Mouse (Mus musculus): ENCODE measurements around the gene CN725425. TPM values are rescaled to one million over a fixed set of nuclear protein-coding genes. Genes with fewer than 3 reads are reported as not detected.

The CN725425 gene
- polyA plus RNA-seq, 1 experiment from 2014 or later, result not detected

GRCm38 (mm10) chr15:91190519-91191207, 8.6 kb upstream of the CN725425 start:
- Histone ChIP-seq H3K4me3 (ENCODE audit: control insufficient read depth in 1 of 2, insufficient read depth in 1 of 2, low read depth in 1 of 2, low read length in 2 of 2) (peak overlapping the region in 1 of 2 experiments; percentile 44; a peak in 3 of 4 replicates), H3K4me1 (ENCODE audit: control insufficient read depth in 2 of 2, insufficient read depth in 2 of 2, low read length in 2 of 2) (no peaks in the 10 kb centered on the region), H3K27me3 (ENCODE audit: control insufficient read depth, insufficient read depth, low read length) (no peaks in the 10 kb centered on the region), H3K4me2 (ENCODE audit: low read length) (peak overlapping the region; percentile 77), H3K9ac (ENCODE audit: low read length) (no peak overlapping the region; the same call in 1 of the 2 replicates), H3K9me3 (ENCODE audit: control insufficient read depth, low read length) (no peaks in the 10 kb centered on the region), H3K36me3 (ENCODE audit: control insufficient read depth, insufficient read depth, low read length) (no peaks in the 10 kb centered on the region), H3K27ac (replicated peaks in 1 of 2; ENCODE audit: control insufficient read depth in 1 of 2, insufficient read depth in 1 of 2, low read depth in 2 of 2, low read length in 2 of 2) (no peak overlapping the region)
- no peak for ATAC-seq (ENCODE audit: insufficient number of reproducible peaks, insufficient read depth, low FRiP score, low read depth)
- WGBS, result 58% methylated on average over 17 of the region's 17 CpGs

DNA sequence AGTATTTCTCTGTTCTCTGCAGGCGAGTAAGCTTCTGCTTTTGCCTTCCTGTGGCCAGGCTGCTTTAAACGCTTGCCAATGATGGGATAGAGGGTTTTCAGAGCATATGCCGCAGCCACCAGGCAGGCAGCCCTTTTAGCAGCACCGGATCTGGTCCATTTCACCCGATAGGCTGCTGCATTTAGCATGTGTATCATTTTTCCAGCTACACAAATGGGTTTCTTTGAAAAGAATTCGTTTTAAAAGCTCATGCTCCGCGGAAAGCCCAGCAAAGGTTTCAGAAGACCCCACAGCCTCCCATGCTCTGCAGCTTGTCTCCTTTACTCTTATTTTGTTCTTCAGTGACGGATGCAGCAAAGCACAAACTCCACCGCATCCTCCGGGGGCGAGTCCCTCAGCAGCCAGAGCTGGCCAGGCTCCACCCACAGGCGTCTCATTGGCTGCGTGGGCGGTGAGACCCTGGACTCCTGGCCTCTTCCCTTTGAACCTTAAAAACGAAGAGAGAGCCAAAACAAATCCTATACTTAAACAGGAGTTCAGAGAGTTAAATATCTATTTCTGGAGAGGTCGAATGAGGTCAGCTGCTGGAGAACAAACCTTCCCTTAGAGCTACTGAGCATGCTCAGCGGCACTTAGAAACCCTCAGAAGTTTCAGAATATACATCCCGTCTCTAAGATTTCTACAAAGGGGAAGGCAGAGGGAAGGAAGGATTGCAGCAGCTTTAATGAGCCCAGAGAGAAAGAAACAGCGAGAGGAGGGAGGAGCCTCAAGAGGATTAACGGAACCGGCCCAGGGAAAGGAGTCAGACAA, 7.7 kb upstream of the CN725425 start, which contains the start of gene Abcd2:
TSS of gene Abcd2 (minus strand) at position 388 of the 811 bp plus-strand sequence.
- no peaks in the 10 kb centered on the region for H3K4me1 ChIP-seq (ENCODE audit: control insufficient read depth in 2 of 2, insufficient read depth in 2 of 2, low read length in 2 of 2)
- whole genome bisulfite sequencing, result under 1% methylated on average over 22 of the region's 22 CpGs
- H3K4me3 ChIP-seq (ENCODE audit: control insufficient read depth in 1 of 2, insufficient read depth in 1 of 2, low read depth in 1 of 2, low read length in 2 of 2), result peak within 1 kb of the TSS; percentile 44 to 57
- H3K27ac ChIP-seq (replicated peaks in 1 of 2; ENCODE audit: control insufficient read depth in 1 of 2, insufficient read depth in 1 of 2, low read depth in 2 of 2, low read length in 2 of 2), result peak within 1 kb of the TSS; percentile 42 to 75
- no peaks in the 10 kb centered on the region for H3K9me3 ChIP-seq (ENCODE audit: control insufficient read depth, low read length)
- peak within 1 kb of the TSS; percentile 77 for H3K4me2 ChIP-seq (ENCODE audit: low read length)
- peak within 1 kb of the TSS; percentile 72 for H3K9ac ChIP-seq (ENCODE audit: low read length)
- ATAC-seq (ENCODE audit: insufficient number of reproducible peaks, insufficient read depth, low FRiP score, low read depth), result peak; percentile 71; the same call in 1 of the 2 replicates
- H3K36me3 ChIP-seq (ENCODE audit: control insufficient read depth, insufficient read depth, low read length), result no peaks in the 10 kb centered on the region
- no peaks in the 10 kb centered on the region for H3K27me3 ChIP-seq (ENCODE audit: control insufficient read depth, insufficient read depth, low read length)

GRCm38 (mm10) chr15:91192223-91192598, 7.1 kb upstream of the CN725425 start:
- Histone ChIP-seq H3K9me3 (ENCODE audit: control insufficient read depth, low read length) (no peaks in the 10 kb centered on the region), H3K4me2 (ENCODE audit: low read length) (peak overlapping the region; percentile 77), H3K9ac (ENCODE audit: low read length) (peak overlapping the region; percentile 72), H3K27me3 (ENCODE audit: control insufficient read depth, insufficient read depth, low read length) (no peaks in the 10 kb centered on the region), H3K36me3 (ENCODE audit: control insufficient read depth, insufficient read depth, low read length) (no peaks in the 10 kb centered on the region), H3K4me3 (ENCODE audit: control insufficient read depth in 1 of 2, insufficient read depth in 1 of 2, low read depth in 1 of 2, low read length in 2 of 2) (peak overlapping the region; percentile 44 to 57), H3K27ac (replicated peaks in 1 of 2; ENCODE audit: control insufficient read depth in 1 of 2, insufficient read depth in 1 of 2, low read depth in 2 of 2, low read length in 2 of 2) (peak overlapping the region; percentile 42 to 75), H3K4me1 (ENCODE audit: control insufficient read depth in 2 of 2, insufficient read depth in 2 of 2, low read length in 2 of 2) (no peaks in the 10 kb centered on the region)
- 11% methylated on average over 7 of the region's 7 CpGs for WGBS
- no peak for ATAC-seq (ENCODE audit: insufficient number of reproducible peaks, insufficient read depth, low FRiP score, low read depth)

DNA sequence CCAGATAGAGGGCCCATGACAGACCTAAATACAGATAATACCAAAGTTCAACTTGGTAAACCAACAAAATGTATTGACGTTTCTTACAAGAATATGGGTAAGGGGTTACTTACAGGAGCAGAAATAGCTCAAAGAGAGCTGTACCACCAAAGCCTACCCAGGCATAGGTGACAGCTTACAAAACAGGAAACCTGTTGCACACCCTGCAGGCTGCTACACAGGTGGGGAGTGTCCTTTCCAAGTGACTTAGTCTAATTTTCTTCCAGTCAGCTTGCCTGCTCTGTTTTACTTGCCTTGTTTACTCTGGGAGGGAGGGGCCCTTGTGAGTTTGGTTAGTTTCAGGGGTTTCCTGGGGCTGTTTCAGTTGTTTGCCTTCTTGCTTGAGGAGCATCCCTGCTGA, 1.5 kb downstream of the CN725425 start:
- ATAC-seq (ENCODE audit: insufficient number of reproducible peaks, insufficient read depth, low FRiP score, low read depth), result no peak

GRCm38 (mm10) chr15:91202486-91202885, 3.2 kb downstream of the CN725425 start:
- Histone ChIP-seq H3K4me3 (ENCODE audit: control insufficient read depth in 1 of 2, insufficient read depth in 1 of 2, low read depth in 1 of 2, low read length in 2 of 2) (no peak overlapping the region), H3K36me3 (ENCODE audit: control insufficient read depth, insufficient read depth, low read length) (no peaks in the 10 kb centered on the region), H3K27ac (replicated peaks in 1 of 2; ENCODE audit: control insufficient read depth in 1 of 2, insufficient read depth in 1 of 2, low read depth in 2 of 2, low read length in 2 of 2) (no peak overlapping the region), H3K4me1 (ENCODE audit: control insufficient read depth in 2 of 2, insufficient read depth in 2 of 2, low read length in 2 of 2) (no peaks in the 10 kb centered on the region), H3K9ac (ENCODE audit: low read length) (no peak overlapping the region), H3K4me2 (ENCODE audit: low read length) (no peak overlapping the region), H3K9me3 (ENCODE audit: control insufficient read depth, low read length) (no peaks in the 10 kb centered on the region), H3K27me3 (ENCODE audit: control insufficient read depth, insufficient read depth, low read length) (no peaks in the 10 kb centered on the region)
- 87% methylated on average over 1 of the region's 1 CpGs for WGBS
- no peak for ATAC-seq (ENCODE audit: insufficient number of reproducible peaks, insufficient read depth, low FRiP score, low read depth)

More for the DNA sequence above, 1.5 kb downstream of the CN725425 start:
- Histone ChIP-seq H3K4me3 (ENCODE audit: control insufficient read depth in 1 of 2, insufficient read depth in 1 of 2, low read depth in 1 of 2, low read length in 2 of 2) (no peak overlapping the region), H3K36me3 (ENCODE audit: control insufficient read depth, insufficient read depth, low read length) (no peaks in the 10 kb centered on the region), H3K9me3 (ENCODE audit: control insufficient read depth, low read length) (no peaks in the 10 kb centered on the region), H3K27me3 (ENCODE audit: control insufficient read depth, insufficient read depth, low read length) (no peaks in the 10 kb centered on the region), H3K9ac (ENCODE audit: low read length) (no peak overlapping the region), H3K4me2 (ENCODE audit: low read length) (no peak overlapping the region), H3K4me1 (ENCODE audit: control insufficient read depth in 2 of 2, insufficient read depth in 2 of 2, low read length in 2 of 2) (no peaks in the 10 kb centered on the region), H3K27ac (replicated peaks in 1 of 2; ENCODE audit: control insufficient read depth in 1 of 2, insufficient read depth in 1 of 2, low read depth in 2 of 2, low read length in 2 of 2) (no peak overlapping the region)
- WGBS, result 63% methylated on average over 1 of the region's 1 CpGs

GRCm38 (mm10) chr15:91203521-91203920, 4.2 kb downstream of the CN725425 start:
- ATAC-seq (ENCODE audit: insufficient number of reproducible peaks, insufficient read depth, low FRiP score, low read depth), result no peak
- Histone ChIP-seq H3K36me3 (ENCODE audit: control insufficient read depth, insufficient read depth, low read length) (no peaks in the 10 kb centered on the region), H3K4me2 (ENCODE audit: low read length) (no peak overlapping the region), H3K27ac (replicated peaks in 1 of 2; ENCODE audit: control insufficient read depth in 1 of 2, insufficient read depth in 1 of 2, low read depth in 2 of 2, low read length in 2 of 2) (no peak overlapping the region), H3K9ac (ENCODE audit: low read length) (no peak overlapping the region), H3K4me3 (ENCODE audit: control insufficient read depth in 1 of 2, insufficient read depth in 1 of 2, low read depth in 1 of 2, low read length in 2 of 2) (no peak overlapping the region), H3K4me1 (ENCODE audit: control insufficient read depth in 2 of 2, insufficient read depth in 2 of 2, low read length in 2 of 2) (no peaks in the 10 kb centered on the region), H3K27me3 (ENCODE audit: control insufficient read depth, insufficient read depth, low read length) (no peaks in the 10 kb centered on the region), H3K9me3 (ENCODE audit: control insufficient read depth, low read length) (no peaks in the 10 kb centered on the region)
- WGBS, result 85% methylated on average over 3 of the region's 3 CpGs

DNA sequence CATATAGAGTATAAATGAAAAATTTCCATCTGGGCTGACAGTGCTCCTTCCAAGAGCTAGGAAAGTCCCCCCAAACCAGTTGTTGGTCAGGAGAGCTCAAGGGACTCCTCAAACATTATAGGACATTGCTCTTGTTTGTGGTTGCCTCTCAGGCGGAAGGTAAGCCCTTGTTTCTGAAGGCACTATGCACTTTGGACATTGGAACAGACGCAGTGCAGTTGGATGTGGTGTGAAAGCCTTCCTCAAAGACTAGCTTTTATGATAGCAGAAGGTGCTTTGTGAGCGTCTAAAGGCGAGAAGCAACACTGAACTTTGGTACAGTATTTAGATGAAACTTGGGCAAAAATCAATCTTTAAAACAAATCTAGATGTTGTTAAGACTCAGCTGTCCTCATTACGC, 7.2 kb downstream of the CN725425 start:
- Histone ChIP-seq H3K27ac (replicated peaks in 1 of 2; ENCODE audit: control insufficient read depth in 1 of 2, insufficient read depth in 1 of 2, low read depth in 2 of 2, low read length in 2 of 2) (no peak overlapping the region), H3K4me2 (ENCODE audit: low read length) (no peak overlapping the region), H3K4me3 (ENCODE audit: control insufficient read depth in 1 of 2, insufficient read depth in 1 of 2, low read depth in 1 of 2, low read length in 2 of 2) (no peak overlapping the region), H3K9me3 (ENCODE audit: control insufficient read depth, low read length) (no peaks in the 10 kb centered on the region), H3K4me1 (ENCODE audit: control insufficient read depth in 2 of 2, insufficient read depth in 2 of 2, low read length in 2 of 2) (no peaks in the 10 kb centered on the region), H3K36me3 (ENCODE audit: control insufficient read depth, insufficient read depth, low read length) (no peaks in the 10 kb centered on the region), H3K9ac (ENCODE audit: low read length) (no peak overlapping the region), H3K27me3 (ENCODE audit: control insufficient read depth, insufficient read depth, low read length) (no peaks in the 10 kb centered on the region)
- no peak for ATAC-seq (ENCODE audit: insufficient number of reproducible peaks, insufficient read depth, low FRiP score, low read depth)
- WGBS, result 89% methylated on average over 5 of the region's 5 CpGs
